Mouse (Mus musculus) intestine, postnatal 0 days (tissue): ENCODE results near the gene Trmt1. TPM values are rescaled to one million over a fixed set of nuclear protein-coding genes. Genes with fewer than 3 reads are reported as not detected.

Source experiments
- ATAC-seq: fragments of 200-750 bp; cut with Nextera tagmentation; 2 replicates; pipeline ENCODE4 v1.8.0; 2017; ENCODE audit warnings: mild to moderate bottlenecking, moderate TSS enrichment, moderate library complexity
- H3K27ac ChIP-seq: fragments of 300-500 bp; sonication (generic); 2 replicates; pipeline ENCODE4 v1.5.1; 2014; ENCODE audit warnings: mild to moderate bottlenecking, low read depth, low read length, moderate library complexity
- H3K27me3 ChIP-seq: fragments of 300-500 bp; sonication (generic); replicated peaks from 2 replicates; pipeline ENCODE4 v1.6.1; 2014; ENCODE audit warnings: low read length, mixed read lengths; ENCODE audit not compliant: control insufficient read depth, insufficient read depth
- H3K36me3 ChIP-seq: fragments of 300-500 bp; sonication (generic); 2 replicates; pipeline ENCODE4 v1.6.1; 2014; ENCODE audit warnings: mild to moderate bottlenecking, moderate library complexity; ENCODE audit not compliant: control insufficient read depth, insufficient read depth
- H3K4me1 ChIP-seq: fragments of 300-500 bp; sonication (generic); replicated peaks from 2 replicates; pipeline ENCODE4 v1.6.1; 2014; ENCODE audit warnings: antibody characterized with exemption, low read length, mixed read lengths; ENCODE audit not compliant: control insufficient read depth, insufficient read depth
- H3K4me2 ChIP-seq: fragments of 300-500 bp; sonication (generic); replicated peaks from 2 replicates; pipeline ENCODE4 v1.6.1; 2014; ENCODE audit warnings: low read depth, mild to moderate bottlenecking, moderate library complexity
- H3K4me3 ChIP-seq: fragments of 300-500 bp; sonication (generic); 2 replicates; pipeline ENCODE4 v1.5.1; 2014; ENCODE audit warnings: low read depth, low read length
- H3K9ac ChIP-seq: fragments of 300-500 bp; sonication (generic); 2 replicates; pipeline ENCODE4 v1.6.1; 2014; ENCODE audit warnings: mild to moderate bottlenecking, low read depth, low read length
- H3K9me3 ChIP-seq: fragments of 300-500 bp; sonication (generic); 2 replicates; pipeline ENCODE4 v1.6.1; 2016; ENCODE audit warnings: mixed run types; ENCODE audit not compliant: control insufficient read depth
- CTCF ChIP-seq: sonication (generic); IDR thresholded peaks from 2 replicates; pipeline ENCODE4 v1.5.1; 2016; ENCODE audit warnings: low read depth, mild to moderate bottlenecking, control low read depth, antibody characterized with exemption, moderate library complexity
- WGBS: fragments of 180-500 bp; shearing (Covaris S2); extraction: QIAGEN DNeasy Blood & Tissue Kit; methylation state at CpG from one replicate; pipeline ENCODE4 v1.1.7; 2014; 5-methylcytosine and 5-hydroxymethylcytosine counted together
- polyA plus RNA-seq: library from polyadenylated mRNA; unstranded; fragments of >200 nt; fragmentation: Nextera tagmentation; extraction: Ambion mirVana; gene quantifications from 2 replicates; pipeline ENCODE4 v1.2.1, GENCODE M21; 2015

Trmt1 gene
- 22.3 and 23.7 TPM in 2 replicates for polyA plus RNA-seq

GRCm38 (mm10) chr8:84686191-84687002, at the start of gene Trmt1:
Gene Trmt1 (plus strand): TSS chr8:84686307.
- Histone ChIP-seq H3K9me3 (no peaks in the 10 kb centered on the region), H3K4me2 (peak within 1 kb of the TSS; percentile 89), H3K4me3 (peak within 1 kb of the TSS; percentile 100), H3K4me1 (peaks cover 16% of the 10 kb centered on the region), H3K27ac (peak within 1 kb of the TSS; percentile 83), H3K27me3 (no peaks in the 10 kb centered on the region), H3K36me3 (peaks cover 6% of the 10 kb centered on the region), H3K9ac (peak within 1 kb of the TSS; percentile 93)
- ATAC-seq = no peak; the same call in 1 of the 2 replicates
- TF ChIP-seq CTCF = no peak
- 7% methylated on average over 20 of the region's 20 CpGs for WGBS

GRCm38 (mm10) chr8:84637946-84638554, 48.1 kb upstream of the Trmt1 start:
- WGBS = 35% methylated on average over 8 of the region's 8 CpGs
- 0 out of 2 replicates have a peak overlapping the region, but pooled peaks have one; percentile 81 for H3K27ac ChIP-seq
- ATAC-seq = no peak
- H3K4me1 ChIP-seq = 0 out of 2 replicates have a peak, but pooled peaks cover 5% of the 10 kb centered on the region
- TF ChIP-seq CTCF = no peak
- no peaks in the 10 kb centered on the region for H3K27me3 ChIP-seq
- no peaks in the 10 kb centered on the region for H3K36me3 ChIP-seq
- no peaks in the 10 kb centered on the region for H3K9me3 ChIP-seq
- peak overlapping the region; percentile 83 for H3K4me2 ChIP-seq
- peak overlapping the region; percentile 62 for H3K9ac ChIP-seq
- peak overlapping the region; percentile 55 for H3K4me3 ChIP-seq

GRCm38 (mm10) chr8:84638555-84639161, 47.4 kb upstream of the Trmt1 start:
- Histone ChIP-seq H3K27ac (peak overlapping the region; percentile 81), H3K9ac (peak overlapping the region; percentile 62), H3K4me1 (0 out of 2 replicates have a peak, but pooled peaks cover 5% of the 10 kb centered on the region), H3K9me3 (no peaks in the 10 kb centered on the region), H3K4me3 (peak overlapping the region; percentile 55), H3K36me3 (no peaks in the 10 kb centered on the region), H3K27me3 (no peaks in the 10 kb centered on the region), H3K4me2 (peak overlapping the region; percentile 83)
- no peak for TF ChIP-seq CTCF
- peak; percentile 3; the same call in 1 of the 2 replicates for ATAC-seq
- WGBS = under 1% methylated on average over 41 of the region's 52 CpGs

- no peaks in the 10 kb centered on the region for H3K36me3 ChIP-seq
- H3K4me3 ChIP-seq = peak overlapping the region; percentile 55
- H3K27me3 ChIP-seq = no peaks in the 10 kb centered on the region
- H3K9ac ChIP-seq = peak overlapping the region; percentile 62
- under 1% methylated on average over 105 of the region's 106 CpGs for WGBS
- H3K9me3 ChIP-seq = no peaks in the 10 kb centered on the region
- ATAC-seq = peak; percentile 96
- 0 out of 2 replicates have a peak, but pooled peaks cover 5% of the 10 kb centered on the region for H3K4me1 ChIP-seq
- H3K4me2 ChIP-seq = peak overlapping the region; percentile 83
- H3K27ac ChIP-seq = peak overlapping the region; percentile 81
- peak; percentile 70 for TF ChIP-seq CTCF
Observed at GRCm38 (mm10) chr8:84639162-84640009, 46.7 kb upstream of the Trmt1 start.

GRCm38 (mm10) chr8:84640010-84640588, 46.0 kb upstream of the Trmt1 start:
- WGBS = 23% methylated on average over 9 of the region's 9 CpGs
- ATAC-seq = no peak
- Histone ChIP-seq H3K4me3 (peak overlapping the region; percentile 55), H3K9me3 (no peaks in the 10 kb centered on the region), H3K36me3 (no peaks in the 10 kb centered on the region), H3K27me3 (no peaks in the 10 kb centered on the region), H3K4me2 (peak overlapping the region; percentile 83), H3K9ac (no peak overlapping the region), H3K4me1 (0 out of 2 replicates have a peak, but pooled peaks cover 5% of the 10 kb centered on the region), H3K27ac (no peak overlapping the region)
- TF ChIP-seq CTCF = no peak
